Mouse (Mus musculus): ENCODE measurements around the gene Itk.

DNA sequence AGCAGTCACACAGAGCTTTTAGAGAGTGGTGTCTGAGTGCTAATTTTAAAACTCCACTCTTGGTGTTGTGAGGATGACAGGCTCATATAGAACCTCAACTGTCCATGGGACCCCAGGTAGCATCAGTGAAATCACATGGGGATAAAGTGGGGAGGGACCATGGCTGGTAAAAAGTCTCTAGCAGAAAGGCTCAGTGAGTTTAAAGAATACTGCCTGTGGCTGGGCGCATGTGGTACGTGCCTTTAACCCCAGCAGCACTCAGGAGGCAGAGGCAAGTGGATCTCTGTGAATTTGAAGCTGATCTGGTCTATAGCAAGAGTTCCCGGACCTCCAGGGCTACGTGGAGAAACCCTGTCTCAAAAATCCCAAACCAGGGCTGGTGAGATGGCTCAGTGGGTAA, 6.8 kb downstream of the Itk start:
- TF ChIP-seq POLR2A (IDR thresholded peaks at IDR 0.05; ENCODE audit: low read depth, low read length) = no peak
- TF ChIP-seq CTCF (conservative IDR thresholded peaks at IDR 0.05; ENCODE audit: insufficient read depth, insufficient read length, low read depth, low read length) = no peak
